Mouse (Mus musculus) cerebellum, adult 2 months (tissue): ENCODE data around the gene Tdo2. TPM values are rescaled to one million over a fixed set of nuclear protein-coding genes. Genes with fewer than 3 reads are reported as not detected.

Experiments
- DNase-seq, 2 experiments: peaks; one replicate each; pipeline ENCODE4 v3.0.0; 2021
- H3K27ac ChIP-seq: fragments of 200-500 bp; 2 replicates; pipeline ENCODE4 v1.5.1; 2012; ENCODE audit warnings: low read length, control low read depth, inconsistent platforms; ENCODE audit not compliant: insufficient read depth
- H3K27me3 ChIP-seq: fragments of 200-500 bp; 2 replicates; pipeline ENCODE4 v1.6.1; 2012; ENCODE audit warnings: inconsistent platforms, mild to moderate bottlenecking, low read length, moderate library complexity; ENCODE audit not compliant: control insufficient read depth, insufficient read depth
- H3K4me1 ChIP-seq: fragments of 200-500 bp; 2 replicates; pipeline ENCODE4 v1.6.1; 2011; ENCODE audit warnings: low read length; ENCODE audit not compliant: control insufficient read depth, insufficient read depth
- H3K4me3 ChIP-seq: fragments of 200-500 bp; replicated peaks from 2 replicates; pipeline ENCODE3; 2011; ENCODE audit warnings: mild to moderate bottlenecking, low read depth, low read length, control low read depth; ENCODE audit not compliant: insufficient read depth
- CTCF ChIP-seq: fragments of 200-500 bp; IDR thresholded peaks from 2 replicates; pipeline ENCODE4 v1.5.1; 2011; ENCODE audit warnings: low read depth, mild to moderate bottlenecking, control low read depth, low read length, moderate library complexity, borderline replicate concordance; ENCODE audit not compliant: insufficient read depth
- POLR2A ChIP-seq: fragments of 200-500 bp; IDR thresholded peaks from 2 replicates; pipeline ENCODE4 v1.6.1; 2011; ENCODE audit warnings: low read length, control low read depth, borderline replicate concordance; ENCODE audit not compliant: insufficient read depth
- WGBS: fragments of 180-500 bp; shearing (Covaris S2); methylation state at CpG from one replicate; pipeline ENCODE4 v1.1.7; 2018; 5-methylcytosine and 5-hydroxymethylcytosine counted together
- polyA plus RNA-seq: library from polyadenylated mRNA; depleted of rRNA; stranded (reverse); fragments of >200 nt; gene quantifications from 2 replicates; pipeline ENCODE4 v1.2.3, GENCODE M21; 2012; rRNA removed

Tdo2 gene
- polyA plus RNA-seq, result 3.2 and 5.1 TPM in 2 replicates

DNA sequence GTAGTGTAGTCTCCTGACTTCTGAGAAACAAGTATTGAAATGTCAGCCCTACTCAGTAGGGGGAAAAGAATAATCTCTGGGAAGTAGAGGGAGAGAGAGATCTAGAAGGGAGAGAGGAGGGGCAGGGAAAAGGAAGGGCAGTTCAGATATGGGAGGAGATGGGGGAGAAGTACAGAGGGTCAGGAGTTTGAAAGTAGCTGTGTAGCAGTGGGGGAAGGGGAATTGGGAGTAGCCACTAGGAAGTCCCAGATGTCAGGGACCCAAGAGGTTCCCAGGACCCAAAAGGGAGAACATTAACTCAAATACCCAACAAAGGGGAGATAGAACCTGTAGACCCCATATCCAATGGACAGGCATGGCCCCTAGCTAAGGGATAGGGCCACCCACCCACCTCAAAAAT is at the start of gene Tdo2:
Tdo2 (minus strand) TSS at position 101 of the 400 bp plus-strand sequence.
- no peak for DNase-seq
- H3K27ac ChIP-seq, result no peak within 1 kb of the TSS
- TF ChIP-seq POLR2A, result no peak
- TF ChIP-seq CTCF, result no peak
- H3K27me3 ChIP-seq, result no peaks in the 10 kb centered on the region
- no peak within 1 kb of the TSS for H3K4me3 ChIP-seq
- H3K4me1 ChIP-seq, result no peaks in the 10 kb centered on the region

DNA sequence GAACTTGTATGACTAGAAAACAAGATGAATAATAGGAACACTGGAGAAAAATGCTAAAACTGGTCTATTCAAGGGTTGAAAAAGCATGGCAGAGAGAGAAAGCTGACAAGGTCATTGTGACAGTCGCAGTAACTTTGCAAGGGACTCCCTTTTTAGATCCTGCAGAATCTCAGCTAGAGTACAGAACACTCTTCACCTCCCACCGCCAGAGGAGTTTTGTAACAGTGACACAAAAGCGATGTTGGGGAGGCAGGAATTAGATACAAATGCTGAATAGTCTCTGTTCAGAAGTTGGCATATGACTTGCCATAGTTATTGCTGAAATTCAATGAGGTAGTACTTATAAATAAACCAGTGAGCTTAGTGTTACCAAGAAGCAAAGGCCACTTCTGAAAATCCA is 47.1 kb upstream of the Tdo2 start:
- no peak for DNase-seq
- no peak for TF ChIP-seq CTCF
- TF ChIP-seq POLR2A, result no peak
- no peaks in the 10 kb centered on the region for H3K4me1 ChIP-seq
- H3K4me3 ChIP-seq, result no peak overlapping the region
- 85% methylated on average over 3 of the region's 3 CpGs for WGBS
- no peak overlapping the region for H3K27ac ChIP-seq
- H3K27me3 ChIP-seq, result no peaks in the 10 kb centered on the region

DNA sequence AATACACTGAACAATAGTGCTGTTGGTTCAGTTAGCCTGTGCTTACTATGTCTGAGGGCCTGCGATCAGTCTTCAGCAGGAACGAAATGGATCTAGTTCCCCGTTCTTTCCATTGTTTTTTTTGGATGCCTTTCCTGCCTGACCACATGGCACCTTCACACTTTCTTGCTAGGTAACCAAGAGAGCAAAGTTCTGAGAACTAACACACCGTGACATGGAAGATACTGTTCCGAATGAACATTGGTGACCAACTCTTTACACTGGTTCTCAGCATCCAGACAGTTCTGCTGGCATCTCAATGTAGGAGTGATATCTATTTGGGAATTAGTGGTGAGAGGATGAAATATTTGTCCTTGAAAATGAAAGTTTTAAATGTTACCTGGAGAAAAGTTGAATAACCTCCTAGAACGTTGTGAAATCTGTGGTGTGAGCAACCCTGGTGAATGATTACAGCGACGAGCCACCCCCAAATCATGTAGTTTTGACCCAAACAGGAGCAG is 46.5 kb upstream of the Tdo2 start:
- Histone ChIP-seq H3K4me1 (no peaks in the 10 kb centered on the region), H3K4me3 (no peak overlapping the region), H3K27me3 (no peaks in the 10 kb centered on the region), H3K27ac (no peak overlapping the region)
- WGBS, result 90% methylated on average over 8 of the region's 8 CpGs
- DNase-seq, result no peak
- TF ChIP-seq POLR2A (no peak), CTCF (no peak)

DNA sequence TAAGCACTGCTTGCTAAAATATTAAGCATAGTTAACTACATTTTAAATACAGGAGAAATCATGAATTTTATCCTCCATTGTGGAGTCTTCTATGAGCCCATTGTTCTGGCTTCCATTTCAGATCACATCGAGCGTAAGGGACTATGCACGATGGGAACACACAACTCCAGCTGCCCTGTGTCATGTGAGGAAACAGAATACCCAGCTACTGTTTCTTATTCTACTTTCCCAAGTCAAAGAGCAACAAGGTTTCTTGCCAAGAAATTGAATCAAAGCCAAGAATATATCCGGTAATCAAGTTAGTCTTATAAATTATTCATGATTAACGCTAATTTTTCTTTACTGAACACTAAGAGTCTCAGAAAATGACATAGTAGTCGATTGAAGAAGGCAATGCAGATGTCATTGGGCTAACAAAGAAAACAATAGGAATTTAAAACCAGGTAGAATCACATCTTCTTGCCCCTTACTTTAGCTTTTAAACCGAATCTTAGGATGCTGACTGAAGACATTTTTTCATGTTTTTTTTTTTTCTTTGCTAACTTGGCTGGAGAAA is 38.2 kb upstream of the Tdo2 start:
- 12% methylated on average over 7 of the region's 7 CpGs for WGBS
- Histone ChIP-seq H3K4me3 (no peak overlapping the region), H3K27me3 (no peaks in the 10 kb centered on the region), H3K4me1 (no peaks in the 10 kb centered on the region), H3K27ac (no peak overlapping the region)
- TF ChIP-seq CTCF (no peak), POLR2A (no peak)
- no peak for DNase-seq

DNA sequence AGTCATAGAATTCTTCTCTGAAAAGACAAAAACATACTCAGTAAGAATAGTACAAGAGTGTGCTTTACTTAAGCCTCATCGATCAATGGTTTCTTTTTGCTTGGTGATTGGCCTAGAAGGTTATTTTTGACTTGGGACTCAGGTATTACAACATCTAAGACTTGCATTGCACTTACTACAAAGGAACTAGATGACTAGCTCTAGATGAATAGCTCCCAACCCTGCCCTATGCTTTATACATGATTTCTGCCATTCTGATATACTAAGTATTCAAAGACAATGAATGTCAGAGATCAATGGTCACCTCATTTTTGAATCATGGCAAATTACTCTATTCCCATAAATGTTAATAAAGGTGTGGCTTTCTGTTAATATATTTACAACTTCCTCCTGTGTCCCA is 31.0 kb upstream of the Tdo2 start:
- TF ChIP-seq POLR2A, result no peak
- no peak for TF ChIP-seq CTCF
- no peak for DNase-seq
- Histone ChIP-seq H3K4me3 (no peak overlapping the region), H3K27ac (no peak overlapping the region), H3K27me3 (no peaks in the 10 kb centered on the region), H3K4me1 (no peaks in the 10 kb centered on the region)
- 94% methylated on average over 1 of the region's 1 CpGs for WGBS

DNA sequence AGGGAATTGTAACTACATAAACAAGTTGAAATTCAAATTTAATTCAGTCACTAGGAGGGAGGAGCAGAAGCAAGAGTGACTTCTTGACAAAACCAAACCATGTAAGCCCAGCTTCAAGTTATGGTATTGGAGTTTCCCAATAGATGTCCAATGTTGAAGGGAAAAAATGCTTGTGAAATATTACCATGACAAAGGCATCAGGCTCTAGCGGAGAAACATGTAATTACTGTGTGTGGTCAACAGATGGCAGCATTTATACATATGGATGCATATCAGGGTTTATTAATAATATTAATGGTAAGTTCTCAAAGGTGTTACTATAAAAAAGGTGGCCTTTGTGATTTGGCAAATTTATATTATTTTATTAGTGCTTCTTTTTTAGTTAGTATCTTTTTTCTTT is 20.0 kb upstream of the Tdo2 start:
- TF ChIP-seq CTCF (peak; percentile 45; the same call in 1 of the 2 replicates), POLR2A (no peak)
- no peak overlapping the region for H3K27ac ChIP-seq
- no peaks in the 10 kb centered on the region for H3K4me1 ChIP-seq
- no peaks in the 10 kb centered on the region for H3K27me3 ChIP-seq
- WGBS, result 2% methylated on average over 1 of the region's 1 CpGs
- H3K4me3 ChIP-seq, result no peak overlapping the region
- peak in 1 of 2 experiments; percentile 57 for DNase-seq

DNA sequence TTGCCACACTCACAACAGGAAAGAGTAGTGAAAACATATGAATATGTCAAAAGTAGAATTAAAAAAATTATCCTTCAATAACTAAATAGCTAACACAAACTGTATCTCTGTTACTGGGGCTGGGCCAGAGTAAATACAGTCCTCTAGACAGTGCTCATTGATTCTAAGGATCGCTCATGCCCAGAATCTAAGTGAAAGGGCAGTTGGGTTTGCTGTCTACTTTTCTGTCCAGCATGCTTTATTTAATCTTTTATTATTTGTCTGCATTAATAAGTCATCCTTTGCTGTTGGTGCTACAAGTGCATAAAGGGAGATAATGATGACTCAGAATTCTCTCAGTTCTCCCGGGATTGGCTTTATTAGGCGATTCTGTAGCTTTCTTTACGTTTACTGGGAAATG is 19.4 kb upstream of the Tdo2 start:
- Histone ChIP-seq H3K4me1 (no peaks in the 10 kb centered on the region), H3K27ac (no peak overlapping the region), H3K27me3 (no peaks in the 10 kb centered on the region), H3K4me3 (no peak overlapping the region)
- TF ChIP-seq POLR2A, result no peak
- no peak for DNase-seq
- WGBS, result 50% methylated on average over 4 of the region's 4 CpGs

DNA sequence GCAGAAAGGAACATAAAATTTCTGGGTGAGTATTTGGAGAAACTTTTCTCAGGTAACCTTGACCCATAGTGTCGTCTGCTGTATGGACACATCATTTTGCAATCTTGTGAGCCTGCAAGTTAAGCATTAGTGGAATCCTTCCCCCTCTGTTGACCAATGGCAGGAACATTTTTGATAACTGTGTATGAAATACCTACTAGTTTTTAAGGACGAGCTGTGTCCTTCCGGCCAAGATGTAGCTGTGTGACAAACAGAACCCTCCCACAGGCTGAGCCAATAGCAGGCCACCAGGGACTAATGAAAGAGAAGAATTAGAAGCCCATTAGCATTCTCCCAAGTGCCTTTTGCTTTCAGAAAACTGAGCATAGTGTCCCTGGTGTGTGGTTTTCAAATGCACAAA is 14.5 kb upstream of the Tdo2 start:
- no peaks in the 10 kb centered on the region for H3K27me3 ChIP-seq
- TF ChIP-seq POLR2A (no peak), CTCF (no peak)
- no peak overlapping the region for H3K4me3 ChIP-seq
- 64% methylated on average over 3 of the region's 3 CpGs for WGBS
- no peak overlapping the region for H3K27ac ChIP-seq
- no peaks in the 10 kb centered on the region for H3K4me1 ChIP-seq
- DNase-seq, result no peak
